Mouse (Mus musculus) forebrain, embryonic 11.5 days (tissue): ENCODE measurements at regions not wholly inside any gene's neighbourhood (a gene's known extent, or its start where the extent isn't known, plus 50 kb on each side); places are given as distances from the start of the nearest gene placed in this dataset.

ENCODE experiments used
- ATAC-seq: fragments of 200-750 bp; cut with Nextera tagmentation; replicated peaks from 2 replicates; pipeline ENCODE4 v1.8.0; 2017; ENCODE audit warnings: moderate TSS enrichment; ENCODE audit not compliant: low FRiP score
- DNase-seq: peaks from one replicate; pipeline ENCODE4 v3.0.0-alpha.2; 2017; ENCODE audit warnings: low spot score
- H3K27ac ChIP-seq: fragments of 300-500 bp; sonication (generic); 2 replicates; pipeline ENCODE4 v1.5.1; 2014; ENCODE audit warnings: low read depth, low read length
- H3K27me3 ChIP-seq: fragments of 300-500 bp; sonication (generic); 2 replicates; pipeline ENCODE4 v1.6.1; 2014; ENCODE audit warnings: mild to moderate bottlenecking, low read length, mixed read lengths; ENCODE audit not compliant: control insufficient read depth, insufficient read depth
- H3K36me3 ChIP-seq: fragments of 300-500 bp; sonication (generic); 2 replicates; pipeline ENCODE4 v1.6.1; 2014; ENCODE audit warnings: mild to moderate bottlenecking, low read length, moderate library complexity, mixed read lengths; ENCODE audit not compliant: control insufficient read depth, insufficient read depth
- H3K4me1 ChIP-seq: fragments of 300-500 bp; sonication (generic); replicated peaks from 2 replicates; pipeline ENCODE4 v1.6.1; 2014; ENCODE audit warnings: low read length, mixed read lengths; ENCODE audit not compliant: control insufficient read depth, insufficient read depth
- H3K4me2 ChIP-seq: fragments of 300-500 bp; sonication (generic); 2 replicates; pipeline ENCODE4 v1.6.1; 2014; ENCODE audit warnings: low read depth, mild to moderate bottlenecking, low read length, moderate library complexity, mixed read lengths; ENCODE audit not compliant: severe bottlenecking
- H3K4me3 ChIP-seq: fragments of 300-500 bp; sonication (generic); 2 replicates; pipeline ENCODE4 v1.5.1; 2014; ENCODE audit warnings: low read depth, low read length
- H3K9ac ChIP-seq: fragments of 300-500 bp; sonication (generic); 2 replicates; pipeline ENCODE4 v1.6.1; 2014; ENCODE audit warnings: low read length
- H3K9me3 ChIP-seq: fragments of 300-500 bp; sonication (generic); 2 replicates; pipeline ENCODE4 v1.6.1; 2016; ENCODE audit warnings: low read length, mixed read lengths; ENCODE audit not compliant: control insufficient read depth
- WGBS: fragments of 180-500 bp; shearing (Covaris S2); extraction: QIAGEN DNeasy Blood & Tissue Kit; methylation state at CpG from one replicate; pipeline ENCODE4 v1.1.7; 2014; 5-methylcytosine and 5-hydroxymethylcytosine counted together

DNA sequence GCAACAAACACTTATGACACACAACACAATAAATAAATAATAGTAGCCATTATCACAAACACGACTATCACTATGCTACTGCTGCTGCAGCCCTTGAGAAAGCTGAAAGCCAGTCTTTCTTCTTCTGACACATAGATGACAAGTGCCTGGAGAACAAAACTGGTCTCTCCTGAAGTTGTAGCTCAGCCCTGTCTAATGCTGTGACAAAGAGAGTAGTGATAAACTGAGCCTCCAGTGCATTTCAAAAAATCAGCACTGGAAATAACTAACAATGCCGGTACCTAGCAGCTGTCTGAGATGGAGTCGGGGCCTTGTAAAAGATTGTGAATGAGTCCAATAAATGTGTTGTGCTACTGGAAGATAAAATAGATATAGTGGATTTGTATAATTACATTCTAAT, 320.3 kb upstream of the Acvr2a start:
- ATAC-seq (no peak), DNase-seq (no peak)
- H3K36me3 ChIP-seq: no peaks in the 10 kb centered on the region
- no peak overlapping the region for H3K4me2 ChIP-seq
- H3K27me3 ChIP-seq: no peaks in the 10 kb centered on the region
- H3K4me3 ChIP-seq: no peak overlapping the region
- H3K9ac ChIP-seq: no peak overlapping the region
- WGBS: 89% methylated on average over 3 of the region's 3 CpGs
- no peaks in the 10 kb centered on the region for H3K9me3 ChIP-seq
- no peak overlapping the region for H3K27ac ChIP-seq
- H3K4me1 ChIP-seq: no peaks in the 10 kb centered on the region

DNA sequence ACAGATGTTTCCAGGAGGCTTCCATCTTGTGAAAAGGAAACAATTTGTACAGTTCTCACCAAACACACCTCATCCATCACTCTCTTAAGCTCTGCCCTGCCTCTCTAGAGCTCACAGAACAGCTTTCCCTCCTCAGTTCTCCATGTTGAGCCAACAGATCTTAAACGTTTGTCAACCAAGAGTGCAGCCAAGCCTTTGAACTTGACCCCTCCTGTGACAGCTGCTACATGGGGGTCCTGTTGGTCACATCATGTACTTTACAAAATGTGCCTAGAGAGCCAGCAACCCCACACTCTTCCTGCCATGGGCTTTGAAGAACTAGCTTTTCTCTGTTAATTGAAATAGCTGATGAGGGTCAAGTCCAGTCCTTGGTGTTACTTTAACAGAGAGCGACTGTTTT, 319.8 kb upstream of the Acvr2a start:
- Histone ChIP-seq H3K4me2 (no peak overlapping the region), H3K9ac (no peak overlapping the region), H3K9me3 (no peaks in the 10 kb centered on the region), H3K27ac (no peak overlapping the region), H3K27me3 (no peaks in the 10 kb centered on the region), H3K4me3 (no peak overlapping the region), H3K4me1 (no peaks in the 10 kb centered on the region), H3K36me3 (no peaks in the 10 kb centered on the region)
- 73% methylated on average over 2 of the region's 2 CpGs for WGBS
- no peak for ATAC-seq
- DNase-seq: no peak

DNA sequence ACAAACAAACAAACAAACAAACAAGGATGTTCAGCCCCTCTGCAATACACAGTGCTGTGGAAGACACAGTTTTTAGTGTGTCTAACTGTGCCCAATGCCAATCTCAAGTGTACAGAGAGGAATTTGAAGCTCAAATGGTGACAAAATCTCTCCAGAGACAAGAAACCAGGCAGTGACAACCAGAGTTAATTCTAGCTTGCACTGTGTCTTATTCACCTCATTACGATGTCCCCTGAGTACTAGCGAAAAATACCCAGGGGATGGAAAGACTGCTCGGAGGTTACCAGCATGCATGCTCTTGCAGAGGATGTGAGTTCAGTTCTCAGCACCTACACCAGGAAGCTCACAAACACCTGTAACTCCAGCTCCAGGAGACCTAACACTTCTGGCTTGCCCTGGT, 319.3 kb upstream of the Acvr2a start:
- no peak overlapping the region for H3K27ac ChIP-seq
- no peak overlapping the region for H3K4me2 ChIP-seq
- 92% methylated on average over 3 of the region's 3 CpGs for WGBS
- no peaks in the 10 kb centered on the region for H3K9me3 ChIP-seq
- H3K27me3 ChIP-seq: no peaks in the 10 kb centered on the region
- ATAC-seq (no peak), DNase-seq (no peak)
- no peaks in the 10 kb centered on the region for H3K4me1 ChIP-seq
- H3K9ac ChIP-seq: no peak overlapping the region
- no peaks in the 10 kb centered on the region for H3K36me3 ChIP-seq
- H3K4me3 ChIP-seq: no peak overlapping the region

DNA sequence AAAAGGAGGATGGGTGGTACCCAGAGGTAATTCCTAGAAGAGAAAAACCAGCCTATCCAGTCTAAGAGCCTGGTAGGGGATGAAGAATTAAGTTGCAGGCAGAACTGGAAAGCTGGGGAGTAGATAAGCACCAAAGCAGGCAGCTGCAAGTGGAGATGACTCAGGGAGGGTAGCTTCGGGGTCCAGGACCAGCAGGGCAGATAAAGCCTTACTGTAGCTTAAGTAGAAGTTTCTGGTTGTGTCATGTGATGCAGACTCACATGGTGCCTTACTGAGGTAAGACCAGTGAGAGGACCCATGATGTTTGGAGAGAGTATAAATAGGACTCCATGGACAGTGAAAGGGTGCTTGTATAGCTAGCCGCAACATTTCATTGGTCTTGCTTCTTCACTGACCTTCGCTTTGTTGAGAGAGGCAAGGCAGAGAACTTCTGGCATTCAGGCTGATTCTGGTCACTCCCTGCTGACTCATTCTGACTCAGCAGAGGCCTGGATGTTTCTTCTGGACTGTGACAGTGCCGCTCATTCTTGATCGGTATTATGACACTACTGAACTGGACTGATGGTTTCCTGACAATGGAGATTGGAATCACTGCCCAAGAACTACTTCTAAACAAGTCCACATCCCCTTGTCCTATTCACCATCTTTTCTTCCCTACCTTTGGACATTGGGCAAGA, 315.7 kb upstream of the Acvr2a start:
- Histone ChIP-seq H3K27me3 (no peaks in the 10 kb centered on the region), H3K36me3 (no peaks in the 10 kb centered on the region)

DNA sequence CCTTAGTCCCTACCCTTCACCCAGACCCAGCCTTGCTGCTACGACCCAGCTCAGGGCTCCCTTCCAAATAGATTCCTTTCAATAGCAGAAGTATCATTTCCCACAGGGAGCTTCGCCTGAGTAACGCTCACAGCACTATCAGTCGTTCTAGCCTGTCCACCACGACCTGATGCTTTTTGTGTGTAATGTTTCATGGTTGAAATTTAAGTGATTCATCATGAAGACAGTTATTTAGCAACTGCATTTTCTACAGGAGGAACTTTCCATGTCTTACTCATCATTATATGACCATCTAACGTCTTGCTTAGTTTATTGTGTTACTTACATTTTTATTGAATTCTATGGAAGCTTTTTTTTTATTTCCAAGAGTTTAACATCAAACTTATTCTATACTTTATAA, 314.5 kb upstream of the Acvr2a start:
- no peak overlapping the region for H3K4me2 ChIP-seq
- DNase-seq: no peak
- H3K9me3 ChIP-seq: no peaks in the 10 kb centered on the region
- WGBS: 90% methylated on average over 6 of the region's 6 CpGs
- H3K27me3 ChIP-seq: no peaks in the 10 kb centered on the region
- no peak overlapping the region for H3K4me3 ChIP-seq
- H3K27ac ChIP-seq: no peak overlapping the region
- H3K36me3 ChIP-seq: no peaks in the 10 kb centered on the region
- no peak for ATAC-seq
- no peak overlapping the region for H3K9ac ChIP-seq
- no peaks in the 10 kb centered on the region for H3K4me1 ChIP-seq

More for the DNA sequence above, 315.7 kb upstream of the Acvr2a start:
- no peak overlapping the region for H3K27ac ChIP-seq
- no peak overlapping the region for H3K4me3 ChIP-seq
- no peaks in the 10 kb centered on the region for H3K4me1 ChIP-seq
- WGBS: 94% methylated on average over 5 of the region's 5 CpGs
- DNase-seq: no peak
- H3K4me2 ChIP-seq: no peak overlapping the region
- no peak overlapping the region for H3K9ac ChIP-seq
- no peak for ATAC-seq
- no peaks in the 10 kb centered on the region for H3K9me3 ChIP-seq

DNA sequence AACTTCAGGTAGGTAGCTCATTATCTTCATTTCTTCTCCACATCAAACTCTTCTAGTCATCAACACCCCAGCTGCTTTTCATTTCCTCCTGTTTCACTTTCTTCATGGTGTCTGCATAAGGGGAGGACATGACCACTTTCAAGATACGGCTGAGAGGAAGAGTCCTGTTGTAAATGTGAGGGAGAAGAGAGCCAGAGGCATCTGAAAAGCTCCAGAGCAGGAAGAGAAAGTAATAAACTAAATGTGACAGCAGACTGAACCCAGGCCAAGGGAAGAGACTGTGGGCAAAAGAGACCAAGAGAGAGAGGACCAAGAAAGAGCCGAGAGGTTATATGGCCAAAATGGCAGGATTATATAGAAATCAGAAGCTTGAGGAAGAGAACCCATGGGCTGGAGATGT, 312.5 kb upstream of the Acvr2a start:
- Histone ChIP-seq H3K9me3 (no peaks in the 10 kb centered on the region), H3K4me3 (no peak overlapping the region), H3K27me3 (no peaks in the 10 kb centered on the region), H3K4me2 (no peak overlapping the region), H3K9ac (no peak overlapping the region), H3K36me3 (no peaks in the 10 kb centered on the region), H3K4me1 (no peaks in the 10 kb centered on the region), H3K27ac (no peak overlapping the region)
- DNase-seq: no peak
- WGBS: 94% methylated on average over 2 of the region's 2 CpGs
- ATAC-seq: no peak

GRCm38 (mm10) chr2:48513848-48514247, 300.1 kb upstream of the Acvr2a start:
- Histone ChIP-seq H3K36me3 (no peaks in the 10 kb centered on the region), H3K27me3 (no peaks in the 10 kb centered on the region), H3K9me3 (no peaks in the 10 kb centered on the region), H3K4me1 (no peaks in the 10 kb centered on the region), H3K4me3 (no peak overlapping the region), H3K9ac (no peak overlapping the region), H3K27ac (no peak overlapping the region), H3K4me2 (no peak overlapping the region)
- ATAC-seq: no peak
- no peak for DNase-seq

- ATAC-seq: no peak
- WGBS: 83% methylated on average over 5 of the region's 5 CpGs
- Histone ChIP-seq H3K36me3 (no peaks in the 10 kb centered on the region), H3K4me2 (no peak overlapping the region), H3K4me3 (no peak overlapping the region), H3K9ac (no peak overlapping the region), H3K27me3 (no peaks in the 10 kb centered on the region), H3K27ac (no peak overlapping the region), H3K9me3 (no peaks in the 10 kb centered on the region), H3K4me1 (no peaks in the 10 kb centered on the region)
- no peak for DNase-seq
Observed at GRCm38 (mm10) chr2:48519838-48520404, 294.0 kb upstream of the Acvr2a start.

GRCm38 (mm10) chr2:48520535-48520971, 293.4 kb upstream of the Acvr2a start:
- WGBS: 59% methylated on average over 2 of the region's 2 CpGs
- Histone ChIP-seq H3K27ac (no peak overlapping the region), H3K9me3 (no peaks in the 10 kb centered on the region), H3K27me3 (no peaks in the 10 kb centered on the region), H3K36me3 (no peaks in the 10 kb centered on the region), H3K4me1 (no peaks in the 10 kb centered on the region), H3K4me2 (no peak overlapping the region), H3K4me3 (no peak overlapping the region), H3K9ac (no peak overlapping the region)
- no peak for ATAC-seq
- no peak for DNase-seq
